Mouse (Mus musculus): ENCODE data around the gene Tia1. TPM values are rescaled to one million over a fixed set of nuclear protein-coding genes. Genes with fewer than 3 reads are reported as not detected.
A peak's percentile ranks its signal among the peaks of the same experiment; 100 is the strongest.
"Not testable (repeated sequence)": the region's sequence is repeated elsewhere in the genome, so short reads cannot be mapped to it uniquely, and the experiment has no call there.

Tia1 gene
- polyA plus RNA-seq, 1 experiment = 11.5 TPM

- H3K4me1 ChIP-seq (ENCODE audit: control insufficient read depth, insufficient read depth, low read length) = peaks cover 10% of the 10 kb centered on the region
- WGBS = under 1% methylated on average over 50 of the region's 50 CpGs
- TF ChIP-seq CTCF (conservative IDR thresholded peaks at IDR 0.05; ENCODE audit: insufficient read depth, insufficient read length, low read depth, low read length) (no peak), POLR2A (IDR thresholded peaks at IDR 0.05; ENCODE audit: low read depth, low read length) (peak; percentile 95)
- H3K27ac ChIP-seq (ENCODE audit: insufficient read depth, low read depth, low read length) = peak overlapping the region; percentile 73
- no peaks in the 10 kb centered on the region for H3K27me3 ChIP-seq (replicated peaks; ENCODE audit: control insufficient read depth, insufficient read depth, low read length)
- no peaks in the 10 kb centered on the region for H3K36me3 ChIP-seq (ENCODE audit: control insufficient read depth, insufficient read depth, low read length)
- peak overlapping the region; percentile 96 for H3K4me3 ChIP-seq (ENCODE audit: insufficient read depth, low read depth, low read length)
- peak; percentile 98 for DNase-seq
These were observed 32.6 kb upstream of the Tia1 start for GRCm38 (mm10) chr6:86371340-86371911.

DNA sequence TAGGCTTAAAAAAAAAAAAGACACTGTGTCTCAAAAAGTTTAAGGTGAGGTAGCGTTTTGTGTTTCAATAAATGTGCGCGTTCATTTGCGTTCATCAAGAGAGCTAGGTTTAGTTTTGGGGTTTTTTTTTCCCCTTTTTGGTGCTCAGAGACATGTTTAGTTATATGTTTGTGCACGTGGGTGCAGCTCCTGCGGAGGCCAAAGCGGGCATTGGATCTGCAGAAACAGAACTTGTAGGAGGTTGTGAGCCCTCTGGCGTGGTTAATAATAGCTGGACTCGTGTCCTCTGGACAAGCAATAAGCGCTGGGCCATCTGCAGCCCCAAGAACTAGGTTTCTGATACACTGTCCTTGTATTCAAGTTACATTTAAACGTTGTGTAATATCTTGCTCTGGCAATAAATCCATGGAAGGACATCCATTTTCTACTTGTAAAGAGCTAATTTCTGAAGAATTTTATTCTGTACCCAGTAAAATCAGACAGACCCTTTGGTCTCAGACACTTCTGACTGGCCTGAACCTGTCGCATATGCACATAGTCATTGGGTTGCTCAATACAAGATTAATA lies 32.0 kb upstream of the Tia1 start:
- DNase-seq = no peak
- Histone ChIP-seq H3K27ac (ENCODE audit: insufficient read depth, low read depth, low read length) (no peak overlapping the region), H3K4me3 (ENCODE audit: insufficient read depth, low read depth, low read length) (peak overlapping the region; percentile 96), H3K27me3 (replicated peaks; ENCODE audit: control insufficient read depth, insufficient read depth, low read length) (no peaks in the 10 kb centered on the region), H3K4me1 (ENCODE audit: control insufficient read depth, insufficient read depth, low read length) (peaks cover 7% of the 10 kb centered on the region), H3K36me3 (ENCODE audit: control insufficient read depth, insufficient read depth, low read length) (no peaks in the 10 kb centered on the region)
- WGBS = 2% methylated on average over 12 of the region's 12 CpGs
- TF ChIP-seq CTCF (conservative IDR thresholded peaks at IDR 0.05; ENCODE audit: insufficient read depth, insufficient read length, low read depth, low read length) (no peak), POLR2A (IDR thresholded peaks at IDR 0.05; ENCODE audit: low read depth, low read length) (no peak)

- Histone ChIP-seq H3K36me3 (ENCODE audit: control insufficient read depth, insufficient read depth, low read length) (peaks cover 4% of the 10 kb centered on the region), H3K27ac (ENCODE audit: insufficient read depth, low read depth, low read length) (no peak overlapping the region), H3K27me3 (replicated peaks; ENCODE audit: control insufficient read depth, insufficient read depth, low read length) (no peaks in the 10 kb centered on the region), H3K4me3 (ENCODE audit: insufficient read depth, low read depth, low read length) (no peak overlapping the region), H3K4me1 (ENCODE audit: control insufficient read depth, insufficient read depth, low read length) (peaks cover 7% of the 10 kb centered on the region)
- no peak for TF ChIP-seq CTCF (conservative IDR thresholded peaks at IDR 0.05; ENCODE audit: insufficient read depth, insufficient read length, low read depth, low read length)
- no peak for TF ChIP-seq POLR2A (IDR thresholded peaks at IDR 0.05; ENCODE audit: low read depth, low read length)
- 92% methylated on average over 6 of the region's 6 CpGs for WGBS
- DNase-seq = no peak
These were observed 30.5 kb upstream of the Tia1 start for GRCm38 (mm10) chr6:86373556-86373955.

- Histone ChIP-seq H3K4me3 (ENCODE audit: insufficient read depth, low read depth, low read length) (no peak overlapping the region), H3K36me3 (ENCODE audit: control insufficient read depth, insufficient read depth, low read length) (peaks cover 5% of the 10 kb centered on the region), H3K4me1 (ENCODE audit: control insufficient read depth, insufficient read depth, low read length) (no peaks in the 10 kb centered on the region), H3K27me3 (replicated peaks; ENCODE audit: control insufficient read depth, insufficient read depth, low read length) (no peaks in the 10 kb centered on the region), H3K27ac (ENCODE audit: insufficient read depth, low read depth, low read length) (no peak overlapping the region)
- DNase-seq = no peak
- no peak for TF ChIP-seq POLR2A (IDR thresholded peaks at IDR 0.05; ENCODE audit: low read depth, low read length)
- no peak for TF ChIP-seq CTCF (conservative IDR thresholded peaks at IDR 0.05; ENCODE audit: insufficient read depth, insufficient read length, low read depth, low read length)
- WGBS = 84% methylated on average over 3 of the region's 3 CpGs
These were observed 25.7 kb upstream of the Tia1 start for GRCm38 (mm10) chr6:86378341-86378740.

- not testable (repeated sequence) for H3K27ac ChIP-seq (ENCODE audit: insufficient read depth, low read depth, low read length); H3K36me3 ChIP-seq (ENCODE audit: control insufficient read depth, insufficient read depth, low read length); H3K4me1 ChIP-seq (ENCODE audit: control insufficient read depth, insufficient read depth, low read length); H3K4me3 ChIP-seq (ENCODE audit: insufficient read depth, low read depth, low read length); H3K27me3 ChIP-seq (replicated peaks; ENCODE audit: control insufficient read depth, insufficient read depth, low read length); DNase-seq
- WGBS = 74% methylated on average over 7 of the region's 8 CpGs
These were observed 23.9 kb upstream of the Tia1 start for GRCm38 (mm10) chr6:86380112-86380511.

GRCm38 (mm10) chr6:86382551-86382950 lies 21.5 kb upstream of the Tia1 start:
- Histone ChIP-seq H3K27ac (ENCODE audit: insufficient read depth, low read depth, low read length) (no peak overlapping the region), H3K36me3 (ENCODE audit: control insufficient read depth, insufficient read depth, low read length) (peaks cover 5% of the 10 kb centered on the region), H3K27me3 (replicated peaks; ENCODE audit: control insufficient read depth, insufficient read depth, low read length) (no peaks in the 10 kb centered on the region), H3K4me3 (ENCODE audit: insufficient read depth, low read depth, low read length) (no peak overlapping the region), H3K4me1 (ENCODE audit: control insufficient read depth, insufficient read depth, low read length) (no peaks in the 10 kb centered on the region; the same call in 1 of the 2 replicates)
- TF ChIP-seq CTCF (conservative IDR thresholded peaks at IDR 0.05; ENCODE audit: insufficient read depth, insufficient read length, low read depth, low read length) (no peak), POLR2A (IDR thresholded peaks at IDR 0.05; ENCODE audit: low read depth, low read length) (no peak)
- no peak for DNase-seq

- 50% methylated on average over 16 of the region's 16 CpGs for WGBS
- no peaks in the 10 kb centered on the region for H3K27me3 ChIP-seq (replicated peaks; ENCODE audit: control insufficient read depth, insufficient read depth, low read length)
- DNase-seq = no peak
- H3K36me3 ChIP-seq (ENCODE audit: control insufficient read depth, insufficient read depth, low read length) = 0 out of 2 replicates have a peak, but pooled peaks cover 1% of the 10 kb centered on the region
- no peak overlapping the region for H3K4me3 ChIP-seq (ENCODE audit: insufficient read depth, low read depth, low read length)
- TF ChIP-seq CTCF (conservative IDR thresholded peaks at IDR 0.05; ENCODE audit: insufficient read depth, insufficient read length, low read depth, low read length) (no peak), POLR2A (IDR thresholded peaks at IDR 0.05; ENCODE audit: low read depth, low read length) (no peak)
- no peaks in the 10 kb centered on the region; the same call in 1 of the 2 replicates for H3K4me1 ChIP-seq (ENCODE audit: control insufficient read depth, insufficient read depth, low read length)
- no peak overlapping the region for H3K27ac ChIP-seq (ENCODE audit: insufficient read depth, low read depth, low read length)
These were observed 20.6 kb upstream of the Tia1 start for GRCm38 (mm10) chr6:86383370-86383769.

Data from kidney, adult 2 months (tissue).